Mouse (Mus musculus): ENCODE results near the gene Ptcd1.

GRCm38 (mm10) chr5:145152690-145153089, 14.2 kb downstream of the Ptcd1 start:
- TF ChIP-seq CTCF (IDR thresholded peaks at IDR 0.05), result no peak
- TF ChIP-seq POLR2A (IDR thresholded peaks at IDR 0.05; ENCODE audit: insufficient read depth, low read depth, low read length), result no peak
- no peak for TF ChIP-seq EP300 (IDR thresholded peaks at IDR 0.05; ENCODE audit: insufficient read depth, low read depth, low read length)
